Mouse (Mus musculus) layer of hippocampus, adult 8-10 months (tissue): ENCODE results near the gene Gm21778. TPM values are rescaled to one million over a fixed set of nuclear protein-coding genes. Genes with fewer than 3 reads are reported as not detected.
"Not testable (repeated sequence)": the region's sequence is repeated elsewhere in the genome, so short reads cannot be mapped to it uniquely, and the experiment has no call there.

Source experiments
- DNase-seq, 2 experiments: peaks; one replicate each; pipeline ENCODE4 v3.0.0; 2022; ENCODE audit warnings: low spot score in 2 of 2
- total RNA-seq, 4 experiments: library from RNA; stranded (reverse); gene quantifications; 2 replicates each; pipeline ENCODE4 v1.2.4; 2022

Gene Gm21778
- total RNA-seq: not detected

GRCm38 (mm10) chrY:5942160-5942559 lies at the start of gene Gm21778:
Gene Gm21778, plus strand, starts transcription at chrY:5942460.
- DNase-seq: not testable (repeated sequence)

Other genes starting within 250 kb of the Gm21778 start
- gene Gm20914, start 216.5 kb upstream of the Gm21778 start, total RNA-seq: not detected
- not detected for gene Gm28171, start 149.1 kb upstream of the Gm21778 start, total RNA-seq